Mouse (Mus musculus) megakaryocyte-erythroid progenitor cell, adult 5-6 weeks (primary cell): ENCODE measurements around the gene Plekho1. TPM values are rescaled to one million over a fixed set of nuclear protein-coding genes. Genes with fewer than 3 reads are reported as not detected.
"Not testable (repeated sequence)": the region's sequence is repeated elsewhere in the genome, so short reads cannot be mapped to it uniquely, and the experiment has no call there.

ENCODE experiments used
- ATAC-seq: replicated peaks from 2 replicates; pipeline ENCODE4 v1.8.0; 2016; ENCODE audit warnings: mild to moderate bottlenecking, inconsistent platforms; ENCODE audit not compliant: severe bottlenecking, poor library complexity, low FRiP score, low TSS enrichment
- total RNA-seq, 2 experiments: library from RNA; stranded (forward) in 1 of 2; stranded (reverse) in 1 of 2; fragments of 200-1000, 215-1000 nt in 1 of 2; fragments of >200 nt in 1 of 2; fragmentation: Nextera tagmentation in 1 of 2; gene quantifications; 2 replicates each; pipeline ENCODE4 v1.2.3; 2014 to 2017

Gene Plekho1
- total RNA-seq, 2 experiments from 2014 or later = 0.61 to 10.5 TPM

DNA sequence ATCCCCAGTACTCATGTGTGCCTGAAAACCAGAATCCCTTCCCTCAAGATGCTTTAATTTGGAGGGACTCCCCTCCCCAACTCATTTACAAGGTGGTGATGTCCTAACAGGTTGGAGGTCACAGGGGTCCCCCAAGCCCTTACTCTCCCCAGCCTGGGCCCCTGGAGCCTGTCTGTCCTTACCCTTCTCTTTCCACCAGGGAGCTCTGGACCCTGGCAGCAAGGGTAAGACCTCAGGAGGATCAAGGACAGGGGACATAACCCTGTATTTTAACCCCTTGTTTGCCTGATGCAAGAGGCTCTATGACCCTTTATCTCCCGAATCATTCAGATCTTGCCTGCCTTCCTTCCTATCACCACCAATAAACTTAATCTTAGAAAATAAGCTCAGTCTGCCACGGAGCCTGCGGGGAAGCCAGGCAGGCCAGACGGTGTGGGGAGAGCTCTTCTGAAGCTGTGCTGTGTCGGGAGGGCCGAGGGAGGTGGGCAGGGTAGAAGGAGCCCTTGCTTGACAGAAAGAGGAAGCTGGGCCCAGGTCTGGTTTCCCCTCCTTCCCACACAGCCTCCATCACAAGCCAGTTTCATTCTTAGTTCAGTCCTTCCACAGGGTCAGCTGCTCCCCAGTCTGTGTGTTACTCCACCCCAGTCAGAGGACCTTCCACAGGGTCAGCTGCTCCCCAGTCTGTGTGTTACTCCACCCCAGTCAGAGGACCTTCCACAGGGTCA lies 8.3 kb downstream of the Plekho1 start:
- ATAC-seq = 0 out of 2 replicates have a peak, but pooled peaks have one; percentile 25

- ATAC-seq = no peak
These were observed 8.8 kb downstream of the Plekho1 start for GRCm38 (mm10) chr3:95986984-95987383.

- ATAC-seq = peak; percentile 36; the same call in 1 of the 2 replicates
These were observed 9.7 kb downstream of the Plekho1 start for GRCm38 (mm10) chr3:95986001-95986622.

DNA sequence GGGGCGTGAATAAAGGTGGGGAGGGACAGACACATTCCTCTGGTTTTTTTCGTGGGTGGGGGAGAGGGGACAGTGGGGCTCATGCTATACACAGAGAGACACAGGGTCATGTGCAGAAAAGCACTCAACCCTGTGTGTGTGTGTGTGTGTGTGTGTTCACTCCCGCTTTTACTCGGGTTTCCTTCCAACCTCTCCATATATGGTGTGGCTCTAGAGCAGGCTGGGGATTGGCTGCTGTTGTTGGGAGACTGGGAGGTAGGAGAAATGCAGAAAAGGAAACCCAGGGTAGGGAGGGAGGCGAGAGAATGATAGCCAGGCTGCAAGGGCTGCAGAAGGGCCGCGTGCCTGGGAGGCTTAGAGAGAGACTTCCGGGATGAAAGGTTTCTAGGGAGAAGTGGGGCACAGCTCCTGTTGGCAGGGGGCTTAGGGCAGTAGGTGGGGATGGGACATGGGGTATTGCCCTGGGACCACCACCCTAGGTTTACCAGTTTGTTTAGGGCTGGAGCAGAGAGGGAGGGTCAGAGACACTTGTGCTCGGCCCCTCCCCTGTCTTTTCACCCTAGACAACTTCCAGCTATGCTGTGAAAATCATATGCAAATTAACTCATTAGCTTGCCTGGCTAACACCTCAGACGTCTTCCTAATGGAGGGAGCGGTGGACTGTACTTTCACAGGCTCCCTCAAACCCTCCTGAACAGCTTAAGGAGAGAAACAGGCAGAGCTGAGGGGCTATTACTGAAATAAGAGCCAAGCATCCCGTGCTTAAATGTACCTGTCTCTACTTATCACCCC lies 10.4 kb downstream of the Plekho1 start:
- peak; percentile 5; the same call in 1 of the 2 replicates for ATAC-seq

DNA sequence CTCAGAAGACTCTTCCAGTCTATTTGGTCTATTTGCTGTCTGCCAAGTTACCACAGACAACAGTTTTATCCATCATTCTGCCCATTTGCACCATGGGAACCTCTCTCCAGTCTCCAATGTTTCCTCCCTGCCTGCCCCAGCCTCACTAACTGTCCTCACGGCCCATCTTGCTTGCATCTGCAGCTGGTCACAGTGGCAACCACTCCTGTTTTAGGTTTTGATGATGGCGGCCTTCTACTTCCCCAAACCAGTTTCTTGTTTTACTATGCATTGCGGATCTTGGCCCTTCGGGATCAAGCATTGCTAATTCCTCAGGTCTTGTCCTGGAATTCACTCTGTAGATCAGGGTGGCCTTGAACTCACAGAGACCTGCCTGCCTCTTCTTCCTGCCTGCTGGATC lies 13.7 kb downstream of the Plekho1 start:
- no peak for ATAC-seq

GRCm38 (mm10) chr3:95980276-95980970 lies 15.4 kb downstream of the Plekho1 start:
- ATAC-seq = no peak

DNA sequence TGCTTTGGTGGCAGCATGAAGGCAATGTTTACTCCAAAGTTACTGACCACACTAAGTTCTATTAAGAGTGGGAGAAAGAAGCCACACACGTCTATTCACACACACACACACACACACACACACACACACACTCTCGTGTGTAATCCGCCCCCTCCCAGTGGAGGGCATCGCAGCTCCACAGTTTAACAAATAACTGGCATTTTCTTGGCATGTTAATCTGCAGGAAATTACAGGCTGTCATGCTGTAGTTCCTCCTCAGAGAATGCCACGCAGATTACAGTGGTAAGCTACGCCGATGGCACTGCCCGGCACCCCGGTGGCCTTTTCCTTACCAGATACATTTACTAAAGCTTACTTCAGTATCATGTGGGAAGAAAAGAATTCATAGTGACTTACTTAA lies 17.5 kb downstream of the Plekho1 start:
- ATAC-seq = no peak

DNA sequence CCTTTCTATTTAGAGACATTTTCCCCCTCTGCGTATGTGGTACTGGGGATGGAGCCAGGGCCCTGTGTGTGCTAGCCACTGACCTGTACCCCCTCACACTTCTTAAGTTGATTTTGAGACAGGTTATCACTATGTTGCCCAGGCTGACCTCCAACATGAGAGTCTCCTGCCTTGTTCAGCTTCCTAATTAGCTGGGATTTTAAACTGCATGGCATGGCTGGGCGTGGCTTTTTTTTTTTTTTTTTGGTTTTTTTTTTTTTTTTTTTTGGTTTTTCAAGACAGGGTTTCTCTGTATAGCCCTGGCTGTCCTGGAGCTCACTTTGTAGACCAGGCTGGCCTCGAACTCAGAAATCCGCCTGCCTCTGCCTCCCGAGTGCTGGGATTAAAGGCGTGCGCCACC lies 18.2 kb downstream of the Plekho1 start:
- ATAC-seq = not testable (repeated sequence)

- ATAC-seq = no peak
These were observed 18.7 kb downstream of the Plekho1 start for GRCm38 (mm10) chr3:95977079-95977478.

DNA sequence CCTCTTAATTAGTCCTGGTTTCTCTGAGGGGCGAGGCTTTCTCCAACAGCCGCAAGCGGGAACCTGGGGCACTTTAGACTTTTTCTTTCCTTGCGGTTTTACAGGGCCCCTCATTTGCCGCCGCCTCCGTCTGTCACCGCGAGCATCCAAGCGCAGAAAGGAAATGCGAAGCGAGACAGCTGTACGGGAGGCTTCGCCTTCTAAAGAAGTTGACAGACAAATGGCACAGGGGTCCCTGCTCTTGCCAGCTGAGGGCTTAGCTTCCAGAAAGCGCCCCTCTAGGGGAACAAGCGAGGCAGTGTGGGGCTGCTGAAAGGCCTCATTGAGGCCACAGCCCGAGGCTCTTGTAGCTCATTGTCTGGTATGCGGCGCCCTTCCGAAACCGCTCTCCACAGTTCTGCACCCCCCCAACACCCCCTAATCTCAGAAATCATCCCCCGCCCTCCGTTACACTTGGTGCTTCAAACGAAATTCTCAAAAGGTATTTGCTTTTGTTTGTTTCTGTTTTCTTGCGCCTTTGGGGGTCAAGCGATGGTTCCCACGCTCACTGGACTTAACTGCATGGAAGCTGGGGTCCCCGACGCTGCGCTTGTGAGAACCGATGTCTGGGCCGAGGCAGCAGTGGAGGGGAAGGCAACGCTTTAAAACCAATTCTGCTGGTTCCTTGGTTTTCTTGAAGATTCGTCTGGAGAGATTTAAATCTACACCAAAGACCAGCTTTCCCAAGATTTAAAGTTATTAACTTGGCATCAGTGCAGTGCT lies 22.7 kb downstream of the Plekho1 start:
- no peak for ATAC-seq

GRCm38 (mm10) chr3:95972251-95972872 lies 23.4 kb downstream of the Plekho1 start:
- ATAC-seq = no peak

- ATAC-seq = not testable (repeated sequence)
These were observed 25.1 kb downstream of the Plekho1 start for GRCm38 (mm10) chr3:95970661-95971060.

GRCm38 (mm10) chr3:95969277-95969676 lies 26.5 kb downstream of the Plekho1 start:
- no peak for ATAC-seq

DNA sequence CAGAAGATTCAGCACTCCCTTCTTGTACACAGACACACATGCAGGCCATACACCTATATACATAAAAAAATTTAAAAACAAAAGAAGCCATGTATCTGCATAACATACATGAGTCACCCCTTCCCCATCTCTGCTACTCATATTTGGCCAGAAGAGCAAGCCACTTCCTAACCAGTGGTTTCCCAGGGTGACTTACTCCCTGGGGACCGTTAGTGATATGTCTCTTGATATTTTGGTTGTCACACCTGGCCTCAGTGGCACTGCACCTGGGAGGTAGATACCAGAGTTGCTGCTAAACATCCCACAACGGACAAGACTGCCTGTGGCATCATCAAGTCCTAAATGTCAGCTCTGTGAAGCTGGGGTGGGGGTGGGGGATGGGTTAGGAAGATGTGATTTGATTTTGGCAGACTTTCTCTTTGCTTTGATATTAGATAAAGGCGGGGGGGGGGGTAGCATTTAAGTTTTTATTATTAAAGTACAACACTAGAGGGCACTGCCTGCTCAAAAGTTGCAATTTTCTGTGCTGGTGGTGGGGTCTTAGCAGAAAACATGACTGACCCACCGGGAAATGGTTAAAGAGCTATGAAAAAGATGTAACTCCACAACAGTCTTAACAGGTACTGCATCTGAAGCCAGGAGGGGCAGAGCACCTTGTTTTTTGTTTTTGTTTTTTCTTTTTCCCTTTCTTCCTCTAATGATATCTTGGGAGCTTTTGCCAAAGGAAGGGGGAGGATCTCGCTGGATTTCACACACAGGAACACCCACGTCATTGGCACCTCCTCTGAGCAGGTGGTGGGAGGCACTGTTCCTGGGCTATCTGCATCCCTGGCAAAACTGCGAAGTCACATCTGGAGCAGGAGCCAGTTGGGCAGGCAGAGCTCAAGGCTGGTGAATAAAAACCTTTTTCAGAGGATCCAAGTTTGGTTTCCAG lies 30.0 kb downstream of the Plekho1 start:
- no peak; the same call in 1 of the 2 replicates for ATAC-seq

DNA sequence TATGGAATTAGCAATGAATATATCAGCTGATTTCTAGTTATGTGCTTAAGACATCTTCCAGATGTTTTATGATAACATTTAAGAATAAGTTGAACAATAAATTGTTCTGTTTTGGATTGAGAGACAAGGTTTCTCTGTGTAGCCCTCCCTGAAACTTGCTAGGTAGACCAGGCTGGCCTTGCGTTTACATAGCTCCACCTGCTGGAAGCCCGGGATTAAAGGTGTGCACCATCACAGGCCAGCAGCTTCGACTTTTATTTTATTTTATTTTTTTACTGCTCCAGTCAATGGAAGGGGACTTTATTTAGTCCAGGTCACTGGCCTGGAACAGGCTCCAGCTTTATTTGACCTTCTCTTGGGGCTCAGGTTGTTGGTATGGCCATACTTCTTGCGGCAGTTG lies 32.1 kb downstream of the Plekho1 start:
- ATAC-seq = no peak

GRCm38 (mm10) chr3:95963230-95963629 lies 32.6 kb downstream of the Plekho1 start:
- ATAC-seq = no peak

GRCm38 (mm10) chr3:95962182-95962581 lies 33.6 kb downstream of the Plekho1 start:
- not testable (repeated sequence) for ATAC-seq

GRCm38 (mm10) chr3:95959807-95960206 lies 36.0 kb downstream of the Plekho1 start:
- no peak for ATAC-seq
